Mouse (Mus musculus): Measurements from ENCODE around the gene Tmem262. TPM values are rescaled to one million over a fixed set of nuclear protein-coding genes. Genes with fewer than 3 reads are reported as not detected.
A peak's percentile ranks its signal among the peaks of the same experiment; 100 is the strongest.

The Tmem262 gene
- total and polyA plus RNA-seq, 3 experiments: not detected

GRCm38 (mm10) chr19:6073889-6074288, 5.9 kb upstream of the Tmem262 start:
- Histone ChIP-seq H3K4me3 (ENCODE audit: low read depth, low read length) (no peak overlapping the region), H3K9me3 (replicated peaks) (no peaks in the 10 kb centered on the region), H3K4me1 (ENCODE audit: insufficient read depth, low read depth, low read length) (peaks cover 34% of the 10 kb centered on the region), H3K36me3 (replicated peaks) (peaks cover 81% of the 10 kb centered on the region), H3K27me3 (ENCODE audit: insufficient read depth, low read length) (no peaks in the 10 kb centered on the region)
- DNase-seq (ENCODE audit: low spot score) (no peak), ATAC-seq (ENCODE audit: extremely low read depth, insufficient number of reproducible peaks, low FRiP score, poor library complexity, severe bottlenecking) (no peak)
- no peak for TF ChIP-seq POLR2AphosphoS5 (IDR thresholded peaks at IDR 0.05; ENCODE audit: insufficient replicate concordance, low read depth, low read length)
- TF ChIP-seq GATA2 (IDR thresholded peaks at IDR 0.05; ENCODE audit: borderline replicate concordance, low read depth, low read length): no peak
- no peak for TF ChIP-seq GATA1 (IDR thresholded peaks at IDR 0.05; ENCODE audit: borderline replicate concordance, low read length)
- TF ChIP-seq TAL1 (conservative IDR thresholded peaks at IDR 0.05; ENCODE audit: low read depth, low read length): no peak
- no peak for TF ChIP-seq CTCF (IDR thresholded peaks at IDR 0.05; ENCODE audit: low read depth, low read length)

- DNase-seq (ENCODE audit: low spot score) (peak; percentile 89), ATAC-seq (ENCODE audit: extremely low read depth, insufficient number of reproducible peaks, low FRiP score, poor library complexity, severe bottlenecking) (peak; percentile 68)
- Histone ChIP-seq H3K27me3 (ENCODE audit: insufficient read depth, low read length) (no peaks in the 10 kb centered on the region), H3K4me3 (ENCODE audit: low read depth, low read length) (peak within 1 kb of the TSS; percentile 84), H3K36me3 (replicated peaks) (peaks cover 80% of the 10 kb centered on the region), H3K9me3 (replicated peaks) (no peaks in the 10 kb centered on the region), H3K4me1 (ENCODE audit: insufficient read depth, low read depth, low read length) (peaks cover 24% of the 10 kb centered on the region)
- TF ChIP-seq POLR2AphosphoS5 (IDR thresholded peaks at IDR 0.05; ENCODE audit: insufficient replicate concordance, low read depth, low read length): no peak
- no peak for TF ChIP-seq TAL1 (conservative IDR thresholded peaks at IDR 0.05; ENCODE audit: low read depth, low read length)
- TF ChIP-seq GATA1 (IDR thresholded peaks at IDR 0.05; ENCODE audit: borderline replicate concordance, low read length): no peak
- TF ChIP-seq CTCF (IDR thresholded peaks at IDR 0.05; ENCODE audit: low read depth, low read length): no peak
- TF ChIP-seq GATA2 (IDR thresholded peaks at IDR 0.05; ENCODE audit: borderline replicate concordance, low read depth, low read length): no peak
Observed at GRCm38 (mm10) chr19:6076564-6077393, 3.1 kb upstream of the Tmem262 start, which contains the start of gene Vps51. Vps51 (minus strand) TSS chr19:6077231.

- no peak for ATAC-seq (ENCODE audit: extremely low read depth, insufficient number of reproducible peaks, low FRiP score, poor library complexity, severe bottlenecking)
- no peak for DNase-seq (ENCODE audit: low spot score)
- Histone ChIP-seq H3K4me1 (ENCODE audit: insufficient read depth, low read depth, low read length) (peaks cover 44% of the 10 kb centered on the region), H3K27me3 (ENCODE audit: insufficient read depth, low read length) (no peaks in the 10 kb centered on the region), H3K9me3 (replicated peaks) (no peaks in the 10 kb centered on the region), H3K4me3 (ENCODE audit: low read depth, low read length) (no peak within 1 kb of the TSS), H3K36me3 (replicated peaks) (peaks cover 75% of the 10 kb centered on the region)
- TF ChIP-seq GATA1 (IDR thresholded peaks at IDR 0.05; ENCODE audit: borderline replicate concordance, low read length): no peak
- TF ChIP-seq TAL1 (conservative IDR thresholded peaks at IDR 0.05; ENCODE audit: low read depth, low read length): no peak
- no peak for TF ChIP-seq CTCF (IDR thresholded peaks at IDR 0.05; ENCODE audit: low read depth, low read length)
- no peak for TF ChIP-seq GATA2 (IDR thresholded peaks at IDR 0.05; ENCODE audit: borderline replicate concordance, low read depth, low read length)
- TF ChIP-seq POLR2AphosphoS5 (IDR thresholded peaks at IDR 0.05; ENCODE audit: insufficient replicate concordance, low read depth, low read length): no peak
Observed at GRCm38 (mm10) chr19:6082156-6082555, 2.3 kb downstream of the Tmem262 start, which contains the start of gene Gm28374. Gm28374 (minus strand) TSS chr19:6082256.

GRCm38 (mm10) chr19:6084478-6085248, 4.8 kb downstream of the Tmem262 start, which contains the start of the genes Zfpl1 and Cdca5:
Zfpl1 (minus strand) TSS chr19:6084956.
Cdca5 (plus strand) TSS chr19:6084983.
- Histone ChIP-seq H3K9me3 (replicated peaks) (no peaks in the 10 kb centered on the region), H3K4me1 (ENCODE audit: insufficient read depth, low read depth, low read length) (peaks cover 60% of the 10 kb centered on the region), H3K36me3 (replicated peaks) (peaks cover 85% of the 10 kb centered on the region), H3K27me3 (ENCODE audit: insufficient read depth, low read length) (no peaks in the 10 kb centered on the region), H3K4me3 (ENCODE audit: low read depth, low read length) (peak within 1 kb of the TSS; percentile 93)
- DNase-seq (ENCODE audit: low spot score) (peak; percentile 84), ATAC-seq (ENCODE audit: extremely low read depth, insufficient number of reproducible peaks, low FRiP score, poor library complexity, severe bottlenecking) (peak; percentile 63)
- TF ChIP-seq CTCF (IDR thresholded peaks at IDR 0.05; ENCODE audit: low read depth, low read length) (no peak), GATA1 (IDR thresholded peaks at IDR 0.05; ENCODE audit: borderline replicate concordance, low read length) (no peak), POLR2AphosphoS5 (IDR thresholded peaks at IDR 0.05; ENCODE audit: insufficient replicate concordance, low read depth, low read length) (no peak), GATA2 (IDR thresholded peaks at IDR 0.05; ENCODE audit: borderline replicate concordance, low read depth, low read length) (no peak), TAL1 (conservative IDR thresholded peaks at IDR 0.05; ENCODE audit: low read depth, low read length) (no peak)

GRCm38 (mm10) chr19:6085417-6085879, 5.6 kb downstream of the Tmem262 start:
- H3K36me3 ChIP-seq (replicated peaks): peaks cover 85% of the 10 kb centered on the region
- H3K27me3 ChIP-seq (ENCODE audit: insufficient read depth, low read length): no peaks in the 10 kb centered on the region
- ATAC-seq (ENCODE audit: extremely low read depth, insufficient number of reproducible peaks, low FRiP score, poor library complexity, severe bottlenecking) (peak; percentile 87), DNase-seq (ENCODE audit: low spot score) (peak; percentile 93)
- H3K4me1 ChIP-seq (ENCODE audit: insufficient read depth, low read depth, low read length): peaks cover 68% of the 10 kb centered on the region
- TF ChIP-seq CTCF (IDR thresholded peaks at IDR 0.05; ENCODE audit: low read depth, low read length) (no peak), GATA2 (IDR thresholded peaks at IDR 0.05; ENCODE audit: borderline replicate concordance, low read depth, low read length) (no peak), POLR2AphosphoS5 (IDR thresholded peaks at IDR 0.05; ENCODE audit: insufficient replicate concordance, low read depth, low read length) (no peak), TAL1 (conservative IDR thresholded peaks at IDR 0.05; ENCODE audit: low read depth, low read length) (no peak), GATA1 (IDR thresholded peaks at IDR 0.05; ENCODE audit: borderline replicate concordance, low read length) (no peak)
- peak overlapping the region; percentile 93 for H3K4me3 ChIP-seq (ENCODE audit: low read depth, low read length)
- H3K9me3 ChIP-seq (replicated peaks): no peaks in the 10 kb centered on the region

Data from G1E (cell line).